Mouse (Mus musculus) CH12.LX (cell line): ENCODE results near the gene Ptpn4.

Experiments used
- BHLHE40 ChIP-seq: IDR thresholded peaks from 2 replicates; pipeline ENCODE4 v1.6.1; 2011; ENCODE audit warnings: mild to moderate bottlenecking, low read depth, low read length, improper control_type of control experiment
- CHD1 ChIP-seq: IDR thresholded peaks from 2 replicates; pipeline ENCODE4 v1.6.1; 2012; ENCODE audit warnings: low read depth, low read length, improper control_type of control experiment, inconsistent platforms
- CHD2 ChIP-seq: IDR thresholded peaks from 2 replicates; pipeline ENCODE4 v1.6.1; 2011; ENCODE audit warnings: low read length, improper control_type of control experiment
- CTCF ChIP-seq, 2 experiments: IDR thresholded peaks in 1 of 2; conservative IDR thresholded peaks in 1 of 2; 2 replicates each; pipeline ENCODE4 v1.5.1; 2011 to 2012; ENCODE audit warnings: low read depth in 2 of 2, low read length in 2 of 2, improper control_type of control experiment in 1 of 2, inconsistent platforms in 1 of 2, mild to moderate bottlenecking in 1 of 2, moderate library complexity in 1 of 2
- EP300 ChIP-seq: IDR thresholded peaks from 2 replicates; pipeline ENCODE4 v1.6.1; 2011; ENCODE audit warnings: low read length, improper control_type of control experiment
- MXI1 ChIP-seq: IDR thresholded peaks from 2 replicates; pipeline ENCODE4 v1.6.1; 2011; ENCODE audit warnings: mild to moderate bottlenecking, low read depth, low read length, improper control_type of control experiment
- POLR2A ChIP-seq: IDR thresholded peaks from 2 replicates; pipeline ENCODE4 v1.6.1; 2011; ENCODE audit warnings: low read depth, mild to moderate bottlenecking, improper control_type of control experiment, low read length
- POLR2AphosphoS2 ChIP-seq: IDR thresholded peaks from 2 replicates; pipeline ENCODE4 v1.6.1; 2011; ENCODE audit warnings: low read depth, low read length, improper control_type of control experiment
- TBP ChIP-seq: conservative IDR thresholded peaks from 2 replicates; pipeline ENCODE4 v1.6.1; 2011; ENCODE audit warnings: low read depth, low read length, improper control_type of control experiment
- ZNF384 ChIP-seq: IDR thresholded peaks from 2 replicates; pipeline ENCODE4 v1.6.1; 2012; ENCODE audit warnings: low read depth, low read length, improper control_type of control experiment, inconsistent platforms

- TF ChIP-seq CTCF (conservative IDR thresholded peaks at IDR 0.05 in 1 of 2, IDR thresholded peaks at IDR 0.05 in 1 of 2; ENCODE audit: low read depth in 2 of 2, low read length in 2 of 2) (no peak), CHD2 (no peak), MXI1 (no peak), EP300 (no peak), ZNF384 (no peak), POLR2AphosphoS2 (no peak), POLR2A (no peak), BHLHE40 (no peak), TBP (no peak), CHD1 (no peak)
Observed at GRCm38 (mm10) chr1:119775915-119776314, 61.5 kb downstream of the Ptpn4 start.
